In the genomic region with DNA sequence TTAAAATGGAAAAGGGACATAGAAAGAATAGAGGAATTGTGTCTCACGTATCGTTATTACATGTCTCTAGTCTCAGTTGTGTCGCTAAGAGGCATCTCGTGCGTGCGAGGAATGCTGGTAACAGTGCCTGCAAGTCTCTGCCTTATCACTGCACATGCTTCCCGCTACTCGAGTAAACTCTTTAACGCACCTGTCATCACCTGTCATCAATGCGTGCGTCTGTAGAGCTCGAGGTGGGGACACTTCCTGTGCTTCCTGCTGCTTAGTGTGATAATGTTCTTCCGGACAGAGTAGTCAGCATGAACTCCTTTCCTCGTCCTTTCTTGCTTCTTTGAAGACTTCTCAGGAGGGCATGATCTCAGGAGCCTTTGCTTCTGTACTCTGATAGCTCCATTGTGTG, we compare ENCODE assay signal across 15 mouse cellular contexts.
A peak's percentile ranks its signal among the peaks of the same experiment; 100 is the strongest.
DNase-seq lines count a peak whose midpoint lies in the region; ATAC-seq and TF ChIP-seq lines count a peak whose summit lies in the region.
"Had no signal": no experiment of that assay in that cellular context is flagged by ENCODE, and none has a peak within 500 bp of the region (broad histone marks: within the 10 kb centered on the region; RNA-seq: fewer than 3 reads in every experiment).

No protein-coding gene starts in this region.

- no peaks in the 10 kb centered on the region for H3K79me2 ChIP-seq in MEL (ENCODE audit: control insufficient read depth, insufficient read depth, low read length, poor library complexity)

- no peak for TF ChIP-seq RAD21 in MEL (IDR thresholded peaks at IDR 0.05; ENCODE audit: low read depth, low read length)

- peaks cover 9% of the 10 kb centered on the region; the same call in 1 of the 2 replicates for H3K4me1 ChIP-seq in heart, embryonic 10.5 days
- peaks cover 16% of the 10 kb centered on the region in 2 experiments for H3K4me1 ChIP-seq in MEL (ENCODE audit: control insufficient read depth in 1 of 2, insufficient read depth in 2 of 2, low read length in 2 of 2)
- H3K4me1 ChIP-seq in liver, embryonic 13.5 days (replicated peaks) = 0 out of 2 replicates have a peak, but pooled peaks cover 6% of the 10 kb centered on the region
- peaks cover 19% of the 10 kb centered on the region for H3K4me1 ChIP-seq in forebrain, embryonic 10.5 days
- H3K4me1 ChIP-seq: embryonic facial prominence, embryonic 13.5 days had no signal

- H3K4me3 ChIP-seq in heart, embryonic 10.5 days = peak overlapping the region; percentile 22; the same call in 1 of the 2 replicates
- H3K4me3 ChIP-seq in MEL (ENCODE audit: control insufficient read depth in 1 of 2, insufficient read depth in 1 of 2, low read depth in 2 of 2, low read length in 2 of 2) = peak overlapping the region; percentile 23 to 26
- no peak overlapping the region for H3K4me3 ChIP-seq in liver, embryonic 13.5 days (replicated peaks)
- no peak overlapping the region for H3K4me3 ChIP-seq in forebrain, embryonic 10.5 days
- H3K4me3 ChIP-seq: embryonic facial prominence, embryonic 13.5 days; forebrain, embryonic 13.5 days; midbrain, embryonic 12.5 days; myocyte had no signal

- TF ChIP-seq POLR2A in MEL (IDR thresholded peaks at IDR 0.05; ENCODE audit: control insufficient read depth in 1 of 2, insufficient read depth in 1 of 2, low read depth in 1 of 2, low read length in 2 of 2, poor library complexity in 1 of 2) = peak in 1 of 2 experiments; percentile 43; a peak in 1 of 4 replicates

- TF ChIP-seq EP300 in MEL (IDR thresholded peaks at IDR 0.05; ENCODE audit: low read depth in 1 of 2, low read length in 2 of 2) = peak; percentile 93 to 97

- no peaks in the 10 kb centered on the region for H3K27me3 ChIP-seq in heart, embryonic 10.5 days (ENCODE audit: insufficient read depth, poor library complexity, severe bottlenecking)
- H3K27me3 ChIP-seq in MEL (ENCODE audit: control insufficient read depth in 1 of 2, insufficient read depth in 2 of 2, low read length in 2 of 2) = no peaks in the 10 kb centered on the region
- no peaks in the 10 kb centered on the region for H3K27me3 ChIP-seq in liver, embryonic 13.5 days
- no peaks in the 10 kb centered on the region for H3K27me3 ChIP-seq in forebrain, embryonic 10.5 days (ENCODE audit: poor library complexity, severe bottlenecking)
- H3K27me3 ChIP-seq: embryonic facial prominence, embryonic 13.5 days; forebrain, embryonic 13.5 days; midbrain, embryonic 12.5 days had no signal

- no peaks in the 10 kb centered on the region for H3K9me3 ChIP-seq in heart, embryonic 10.5 days
- H3K9me3 ChIP-seq in MEL (replicated peaks; ENCODE audit: insufficient read depth, low read length) = no peaks in the 10 kb centered on the region
- no peaks in the 10 kb centered on the region for H3K9me3 ChIP-seq in liver, embryonic 13.5 days (replicated peaks)
- no peaks in the 10 kb centered on the region for H3K9me3 ChIP-seq in forebrain, embryonic 10.5 days
- H3K9me3 ChIP-seq: embryonic facial prominence, embryonic 13.5 days; forebrain, embryonic 13.5 days; midbrain, embryonic 12.5 days had no signal

- no peak overlapping the region for H3K4me2 ChIP-seq in liver, embryonic 13.5 days
- H3K4me2 ChIP-seq: embryonic facial prominence, embryonic 13.5 days; forebrain, embryonic 13.5 days; lung, embryonic 14.5 days; midbrain, embryonic 12.5 days had no signal

- H3K36me3 ChIP-seq in heart, embryonic 10.5 days = 0 out of 2 replicates have a peak, but pooled peaks cover 2% of the 10 kb centered on the region
- peaks cover 0 to 36% of the 10 kb centered on the region in 2 experiments; a peak in 2 of 4 replicates for H3K36me3 ChIP-seq in MEL (ENCODE audit: control insufficient read depth in 1 of 2, insufficient read depth in 2 of 2, low read length in 2 of 2)
- no peaks in the 10 kb centered on the region for H3K36me3 ChIP-seq in liver, embryonic 13.5 days
- H3K36me3 ChIP-seq in forebrain, embryonic 10.5 days (replicated peaks) = no peaks in the 10 kb centered on the region; the same call in 1 of the 2 replicates

- peak; percentile 39; the same call in 1 of the 2 replicates for ATAC-seq in liver, embryonic 13.5 days (ENCODE audit: low read depth)

- H3K9ac ChIP-seq in MEL (ENCODE audit: control insufficient read depth, low read depth, low read length, poor library complexity, severe bottlenecking) = peak overlapping the region; percentile 58
- no peak overlapping the region for H3K9ac ChIP-seq in liver, embryonic 13.5 days
- H3K9ac ChIP-seq: embryonic facial prominence, embryonic 13.5 days; forebrain, embryonic 13.5 days; lung, embryonic 14.5 days; midbrain, embryonic 12.5 days had no signal

- H3K27ac ChIP-seq in heart, embryonic 10.5 days = peak overlapping the region; percentile 42; the same call in 1 of the 2 replicates
- H3K27ac ChIP-seq in MEL (ENCODE audit: control insufficient read depth, low read depth, low read length) = peak overlapping the region; percentile 91
- H3K27ac ChIP-seq in liver, embryonic 13.5 days = no peak overlapping the region
- no peak overlapping the region for H3K27ac ChIP-seq in forebrain, embryonic 10.5 days
- H3K27ac ChIP-seq: embryonic facial prominence, embryonic 13.5 days; forebrain, embryonic 13.5 days; hindbrain, postnatal 0 days; midbrain, embryonic 12.5 days had no signal

- no peak for TF ChIP-seq CTCF in MEL (IDR thresholded peaks at IDR 0.05 in 2 of 3, conservative IDR thresholded peaks at IDR 0.05 in 1 of 3; ENCODE audit: control insufficient read depth in 1 of 3, insufficient read depth in 1 of 3, low read depth in 2 of 3, low read length in 3 of 3, poor library complexity in 1 of 3, severe bottlenecking in 1 of 3)

- peak; percentile 85 for DNase-seq in heart, embryonic 10.5 days (ENCODE audit: low spot score)
- DNase-seq in heart, adult 11 months = no peak
- DNase-seq in kidney, postnatal 10 days = peak; percentile 12
- DNase-seq in kidney, adult 8-10 months = no peak
- DNase-seq in MEL (ENCODE audit: low read depth, low spot score) = peak; percentile 96
- peak; percentile 5 for DNase-seq in liver, embryonic 13.5 days
- no peak for DNase-seq in forebrain, embryonic 10.5 days (ENCODE audit: extremely low spot score, low spot score)
- DNase-seq in adrenal gland, postnatal 36 days = no peak
- DNase-seq: thymus, adult 18-20 months had no signal

- 16% methylated on average over 14 of the region's 14 CpGs for WGBS in heart, embryonic 10.5 days
- WGBS in liver, embryonic 13.5 days (ENCODE audit: insufficient replicate concordance) = 20% methylated on average over 14 of the region's 14 CpGs
- 87% methylated on average over 14 of the region's 14 CpGs for WGBS in forebrain, embryonic 10.5 days

TF ChIP-seq in MEL, 35 proteins besides CTCF, POLR2A, EP300 and RAD21 (continues in another document):
- peak; percentile 87 for TF ChIP-seq MYC (IDR thresholded peaks at IDR 0.05; ENCODE audit: low read depth, low read length)
- TF ChIP-seq CHD2 (IDR thresholded peaks at IDR 0.05; ENCODE audit: low read length) = no peak; the same call in 1 of the 2 replicates
- no peak for TF ChIP-seq USF2 (IDR thresholded peaks at IDR 0.05; ENCODE audit: borderline replicate concordance in 1 of 2, insufficient read depth in 1 of 2, low read depth in 1 of 2, low read length in 2 of 2)
- no peak for TF ChIP-seq KAT2A (conservative IDR thresholded peaks at IDR 0.05; ENCODE audit: low read depth, low read length)
- TF ChIP-seq BHLHE40 (IDR thresholded peaks at IDR 0.05; ENCODE audit: borderline replicate concordance, low read depth, low read length) = peak; percentile 92
- no peak; the same call in 1 of the 2 replicates for TF ChIP-seq ELF1 (IDR thresholded peaks at IDR 0.05; ENCODE audit: low read depth, low read length)
- peak; percentile 90 for TF ChIP-seq ETS1 (IDR thresholded peaks at IDR 0.05; ENCODE audit: low read depth, low read length)
- peak; percentile 90 for TF ChIP-seq MXI1 (IDR thresholded peaks at IDR 0.05; ENCODE audit: low read depth, low read length)
- TF ChIP-seq MEF2A (IDR thresholded peaks at IDR 0.05; ENCODE audit: extremely low read depth, insufficient replicate concordance, low read depth, low read length, poor library complexity, severe bottlenecking) = no peak
- TF ChIP-seq RCOR1 (IDR thresholded peaks at IDR 0.05; ENCODE audit: low read depth, low read length) = peak; percentile 82
- TF ChIP-seq ZMIZ1 (IDR thresholded peaks at IDR 0.05; ENCODE audit: low read depth, low read length) = no peak
- peak; percentile 95 for TF ChIP-seq GATA1 (IDR thresholded peaks at IDR 0.05; ENCODE audit: low read depth, low read length)
- TF ChIP-seq HCFC1 (IDR thresholded peaks at IDR 0.05; ENCODE audit: low read depth, low read length) = no peak
- 0 out of 2 replicates have a peak, but pooled peaks have one; percentile 59 for TF ChIP-seq JUND (IDR thresholded peaks at IDR 0.05; ENCODE audit: low read depth, low read length)
- TF ChIP-seq UBTF (IDR thresholded peaks at IDR 0.05; ENCODE audit: borderline replicate concordance, insufficient read depth, low read depth, low read length) = no peak
- TF ChIP-seq E2F4 (IDR thresholded peaks at IDR 0.05; ENCODE audit: borderline replicate concordance, low read depth, low read length) = no peak
- peak; percentile 70 for TF ChIP-seq MYB (IDR thresholded peaks at IDR 0.05; ENCODE audit: low read depth, low read length)
- no peak for TF ChIP-seq POLR2AphosphoS2 (IDR thresholded peaks at IDR 0.05; ENCODE audit: low read length)
- peak; percentile 94 for TF ChIP-seq TAL1 (IDR thresholded peaks at IDR 0.05; ENCODE audit: low read length)
- TF ChIP-seq NRF1 (IDR thresholded peaks at IDR 0.05; ENCODE audit: insufficient read depth, low read depth, low read length, poor library complexity, severe bottlenecking) = no peak
- TF ChIP-seq SMC3 (IDR thresholded peaks at IDR 0.05; ENCODE audit: low read depth, low read length) = no peak; the same call in 1 of the 2 replicates
- no peak for TF ChIP-seq POLR2AphosphoS5 (IDR thresholded peaks at IDR 0.05; ENCODE audit: borderline replicate concordance, low read depth, low read length)
- peak; percentile 83 for TF ChIP-seq SIN3A (IDR thresholded peaks at IDR 0.05; ENCODE audit: low read length)
- TF ChIP-seq ZC3H11A (IDR thresholded peaks at IDR 0.05; ENCODE audit: low read depth, low read length) = no peak
- no peak; the same call in 1 of the 2 replicates for TF ChIP-seq TBP (IDR thresholded peaks at IDR 0.05; ENCODE audit: low read depth, low read length)
- TF ChIP-seq NELFE (IDR thresholded peaks at IDR 0.05; ENCODE audit: low read depth, low read length) = peak; percentile 44; the same call in 1 of the 2 replicates
- no peak for TF ChIP-seq GABPA (IDR thresholded peaks at IDR 0.05; ENCODE audit: low read depth, low read length)
- TF ChIP-seq ZKSCAN1 (IDR thresholded peaks at IDR 0.05; ENCODE audit: low read depth, low read length) = no peak
- peak; percentile 91 for TF ChIP-seq TCF12 (IDR thresholded peaks at IDR 0.05; ENCODE audit: low read depth, low read length)
- TF ChIP-seq USF1 (IDR thresholded peaks at IDR 0.05; ENCODE audit: low read depth, low read length) = no peak
- TF ChIP-seq MAZ (IDR thresholded peaks at IDR 0.05; ENCODE audit: low read depth, low read length) = no peak

Comparison
In these comparisons a context has a peak if more than half of its experiments do, and no peak if none do; other contexts are left out.
1. DNase-seq: peak in heart, embryonic 10.5 days (single experiment), kidney, postnatal 10 days (single experiment), MEL (single experiment) and liver, embryonic 13.5 days (single experiment); none in heart, adult 11 months (single experiment), kidney, adult 8-10 months (0 of 2), forebrain, embryonic 10.5 days (single experiment) and adrenal gland, postnatal 36 days (0 of 2).
2. H3K27ac ChIP-seq: peak in heart, embryonic 10.5 days (single experiment) and MEL (single experiment); none in liver, embryonic 13.5 days (single experiment) and forebrain, embryonic 10.5 days (single experiment).
3. H3K4me3 ChIP-seq: peak in heart, embryonic 10.5 days (single experiment) and MEL (2 of 2); none in liver, embryonic 13.5 days (single experiment) and forebrain, embryonic 10.5 days (single experiment).